Mouse (Mus musculus): Measurements from ENCODE around the gene Nt5m. TPM values are rescaled to one million over a fixed set of nuclear protein-coding genes. Genes with fewer than 3 reads are reported as not detected.

The Nt5m gene
- polyA plus RNA-seq (2015; fragmentation: Nextera tagmentation; extraction: Ambion mirVana): 22.2 and 26.0 TPM in 2 replicates

GRCm38 (mm10) chr11:59839008-59839458 is at the start of gene Nt5m:
Nt5m (plus strand) TSS chr11:59839447.

DNA sequence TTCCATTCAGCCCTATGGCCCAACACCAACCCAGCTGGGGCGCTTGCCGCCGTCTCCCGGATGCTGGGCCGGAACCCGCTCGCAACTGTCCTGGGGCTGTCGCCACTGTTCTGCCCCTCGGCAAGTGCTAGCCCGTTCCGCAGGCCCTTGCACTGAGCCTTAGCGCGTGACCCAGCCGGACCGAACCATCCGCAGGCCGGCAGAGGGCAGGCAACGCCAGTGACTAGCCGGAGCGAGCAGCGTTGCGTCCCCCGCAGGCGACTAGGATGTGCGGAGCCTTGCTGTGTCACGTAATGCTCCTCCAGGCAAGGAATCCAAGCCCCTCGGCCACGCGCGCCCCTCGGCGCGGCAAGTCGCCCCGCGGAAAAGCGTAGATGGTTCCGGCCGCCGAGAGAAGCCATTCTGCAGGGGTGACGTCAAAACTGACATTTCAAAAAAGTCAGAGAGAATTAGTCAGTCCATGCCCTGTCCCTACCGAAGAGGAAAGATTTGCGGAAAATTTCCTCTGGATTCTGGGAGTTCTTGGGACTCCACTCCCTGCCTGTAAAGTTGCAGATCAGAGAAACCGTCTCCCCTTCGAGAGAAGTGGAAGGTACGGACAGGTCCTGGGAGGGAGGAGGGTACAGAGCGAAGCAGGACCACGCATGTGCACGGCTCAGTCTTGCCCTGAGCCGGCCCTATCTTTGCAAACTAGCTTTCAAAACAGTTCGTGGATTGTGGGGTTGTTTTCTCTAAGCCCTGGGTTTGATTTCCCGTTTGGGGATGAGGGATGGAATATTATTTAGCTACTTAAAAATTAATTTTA is 29.4 kb upstream of the Nt5m start, which contains the start of gene Flcn:
TSS of gene Flcn (minus strand) at position 347 of the 805 bp plus-strand sequence.

DNA sequence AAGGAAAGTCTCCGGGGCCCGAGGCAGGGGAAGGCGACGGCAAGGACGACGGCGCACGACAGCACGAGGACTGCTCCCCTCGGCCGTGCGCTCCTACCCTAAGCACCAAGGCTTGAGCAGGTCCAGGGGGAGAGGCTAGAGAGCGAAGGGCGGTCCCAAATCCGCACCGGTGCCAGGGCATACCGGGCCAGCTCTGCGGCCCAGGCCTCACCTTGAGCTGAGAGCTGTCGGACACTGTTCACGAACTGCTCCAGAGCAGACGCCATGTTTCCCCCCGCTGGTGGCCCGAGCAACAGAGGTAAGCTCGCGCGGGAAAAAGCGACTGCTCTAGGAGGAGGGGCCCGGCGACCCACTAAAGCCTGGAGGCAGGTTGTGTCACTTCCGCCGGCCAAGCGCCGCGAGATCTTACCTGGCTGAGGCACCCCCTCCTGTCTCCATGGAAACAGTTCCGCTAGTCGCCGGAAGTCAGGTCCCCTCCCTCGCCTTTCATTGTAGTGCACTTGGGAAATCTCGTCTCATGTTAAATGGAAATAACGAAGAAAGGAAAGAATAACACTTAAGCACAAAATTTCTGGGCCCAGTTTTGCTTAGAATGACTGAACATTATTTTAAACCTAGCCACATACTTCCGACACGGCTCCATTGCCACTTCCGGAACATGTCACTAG is 346 bp downstream of the Nt5m start, which contains the start of gene Cops3:
TSS of gene Cops3 (minus strand) at position 380 of the 668 bp plus-strand sequence.

Other genes starting within 250 kb of the Nt5m start
- gene Olfr223, start 246.2 kb upstream of the Nt5m start, polyA plus RNA-seq (2015; fragmentation: Nextera tagmentation; extraction: Ambion mirVana): not detected in 2 replicates
- 41.8 and 44.5 TPM in 2 replicates for gene Mprip, start 178.1 kb upstream of the Nt5m start, polyA plus RNA-seq (2015; fragmentation: Nextera tagmentation; extraction: Ambion mirVana)
- 1.2 and 1.5 TPM in 2 replicates for gene Pld6, start 51.8 kb upstream of the Nt5m start, polyA plus RNA-seq (2015; fragmentation: Nextera tagmentation; extraction: Ambion mirVana)
- 42.6 and 46.7 TPM in 2 replicates for gene Flcn, start 29.4 kb upstream of the Nt5m start, polyA plus RNA-seq (2015; fragmentation: Nextera tagmentation; extraction: Ambion mirVana)
- 118 and 120 TPM in 2 replicates for gene Cops3, start 391 bp downstream of the Nt5m start, polyA plus RNA-seq (2015; fragmentation: Nextera tagmentation; extraction: Ambion mirVana)
- 30.8 and 32.2 TPM in 2 replicates for gene Med9, start 108.8 kb downstream of the Nt5m start, polyA plus RNA-seq (2015; fragmentation: Nextera tagmentation; extraction: Ambion mirVana)
- gene Rasd1, start 125.5 kb downstream of the Nt5m start, polyA plus RNA-seq (2015; fragmentation: Nextera tagmentation; extraction: Ambion mirVana): 3.2 and 20.2 TPM in 2 replicates
- gene Pemt, start 207.0 kb downstream of the Nt5m start, polyA plus RNA-seq (2015; fragmentation: Nextera tagmentation; extraction: Ambion mirVana): 8.8 and 9.7 TPM in 2 replicates